Mouse (Mus musculus): ENCODE results near the gene Elfn2.

The Elfn2 gene

GRCm38 (mm10) chr15:78681781-78682180 lies 36.8 kb downstream of the Elfn2 start:
- no peak for DNase-seq (ENCODE audit: low spot score in 2 of 2)

GRCm38 (mm10) chr15:78681301-78681700 lies 37.3 kb downstream of the Elfn2 start:
- DNase-seq (ENCODE audit: low spot score in 2 of 2) = no peak

GRCm38 (mm10) chr15:78680291-78680690 lies 38.3 kb downstream of the Elfn2 start:
- no peak for DNase-seq (ENCODE audit: low spot score in 2 of 2)

- DNase-seq (ENCODE audit: low spot score in 2 of 2) = no peak
Observed at GRCm38 (mm10) chr15:78677708-78678107, 40.9 kb downstream of the Elfn2 start.

GRCm38 (mm10) chr15:78677015-78677414 lies 41.6 kb downstream of the Elfn2 start:
- peak; percentile 30 to 55 for DNase-seq (ENCODE audit: low spot score in 2 of 2)

DNA sequence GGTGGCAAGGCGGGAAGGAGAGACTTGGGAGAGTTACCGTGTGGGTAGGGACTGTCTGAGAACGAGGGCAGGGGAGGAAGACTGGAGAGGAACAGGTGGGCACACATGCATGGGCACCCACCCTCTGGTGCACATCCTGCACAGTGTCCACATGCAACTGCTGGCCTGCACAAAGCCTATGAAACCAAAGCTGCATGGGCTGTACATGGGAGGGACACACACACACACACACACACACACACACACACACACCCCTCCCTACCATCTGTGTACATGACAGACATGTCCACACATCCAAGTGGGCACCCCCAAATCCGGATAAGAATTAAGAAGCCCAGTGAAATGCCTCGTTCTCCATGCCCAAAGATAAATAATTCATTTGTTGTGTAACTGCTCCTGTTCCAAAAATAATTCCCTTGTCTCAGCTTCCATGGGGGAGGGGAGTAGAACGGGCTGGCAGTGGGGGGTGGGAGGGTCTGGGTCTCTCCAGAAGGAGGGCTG lies 43.6 kb downstream of the Elfn2 start:
- DNase-seq (ENCODE audit: low spot score in 2 of 2) = no peak

DNA sequence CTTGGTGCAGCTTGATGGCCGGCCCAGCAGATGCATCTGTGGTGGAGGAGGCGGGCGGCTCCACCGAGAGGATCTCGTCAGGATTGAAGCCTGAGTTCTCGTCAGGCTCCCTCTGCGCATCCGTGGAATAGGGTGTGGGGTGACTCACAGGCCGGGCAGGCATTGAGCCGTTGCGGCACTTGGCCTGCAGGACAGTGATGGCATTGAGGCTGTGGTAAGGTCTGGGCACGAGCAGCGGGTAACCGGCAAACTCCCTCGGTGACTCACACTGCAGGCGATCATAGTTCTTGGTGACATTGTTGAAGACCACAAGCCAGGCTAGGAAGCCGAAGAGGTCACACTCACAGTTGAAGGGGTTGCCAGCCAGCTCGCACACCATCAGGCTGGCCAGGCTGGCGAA lies 45.1 kb downstream of the Elfn2 start:
- DNase-seq (ENCODE audit: low spot score in 2 of 2) = no peak

GRCm38 (mm10) chr15:78670341-78670740 lies 48.2 kb downstream of the Elfn2 start:
- no peak for DNase-seq (ENCODE audit: low spot score in 2 of 2)

DNA sequence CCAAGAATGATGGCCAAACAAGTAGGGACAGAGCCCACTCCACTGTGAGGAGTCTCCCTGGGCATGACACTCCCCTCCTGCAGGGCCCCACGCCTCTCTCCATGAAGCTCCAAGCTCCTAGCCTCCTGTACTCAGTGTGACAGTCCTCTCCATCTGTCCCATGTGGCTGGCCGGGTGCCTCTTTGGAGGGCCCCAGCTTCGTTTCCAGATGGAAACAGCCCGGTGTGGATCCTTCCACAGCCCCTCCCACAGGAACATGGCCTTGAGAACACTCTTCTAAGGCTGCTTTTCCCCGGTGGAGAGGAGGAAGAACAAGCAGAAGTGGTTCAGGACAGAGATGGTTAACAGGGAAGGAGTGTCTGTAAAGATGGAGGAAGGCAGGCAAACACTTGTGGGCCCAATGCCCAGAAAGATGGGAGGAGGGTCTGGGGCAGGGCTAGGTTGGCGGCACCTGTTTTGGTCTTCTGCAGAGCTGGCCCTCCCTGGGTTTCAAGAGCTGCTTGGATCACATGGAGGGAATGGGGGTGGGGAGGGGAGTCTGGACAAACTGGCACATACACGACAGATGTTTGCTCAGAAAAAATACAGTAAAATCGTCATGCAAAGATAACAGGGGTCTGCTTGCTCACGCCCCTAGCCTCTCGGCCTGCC lies 49.2 kb downstream of the Elfn2 start:
- no peak for DNase-seq (ENCODE audit: low spot score in 2 of 2)

DNA sequence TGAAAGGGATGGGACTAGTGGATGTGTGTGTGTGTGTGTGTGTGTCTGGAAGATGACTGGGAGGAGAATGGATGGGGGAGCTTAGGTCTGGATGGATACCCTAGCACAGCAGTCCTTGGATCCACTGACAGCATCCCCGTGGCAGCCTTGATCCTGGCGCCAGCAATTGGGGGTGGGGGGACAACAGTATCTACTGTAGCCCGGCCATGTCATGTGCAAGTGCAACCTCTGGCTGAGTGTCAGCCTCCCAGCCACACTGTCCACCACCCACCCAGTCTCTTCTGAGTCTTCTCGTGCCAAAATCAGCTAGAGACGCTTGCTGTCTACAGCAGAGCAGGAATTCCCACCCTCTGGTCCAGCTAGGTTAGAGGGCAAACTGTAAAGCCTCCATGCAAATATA lies 54.3 kb downstream of the Elfn2 start:
- DNase-seq (ENCODE audit: low spot score in 2 of 2) = no peak

DNA sequence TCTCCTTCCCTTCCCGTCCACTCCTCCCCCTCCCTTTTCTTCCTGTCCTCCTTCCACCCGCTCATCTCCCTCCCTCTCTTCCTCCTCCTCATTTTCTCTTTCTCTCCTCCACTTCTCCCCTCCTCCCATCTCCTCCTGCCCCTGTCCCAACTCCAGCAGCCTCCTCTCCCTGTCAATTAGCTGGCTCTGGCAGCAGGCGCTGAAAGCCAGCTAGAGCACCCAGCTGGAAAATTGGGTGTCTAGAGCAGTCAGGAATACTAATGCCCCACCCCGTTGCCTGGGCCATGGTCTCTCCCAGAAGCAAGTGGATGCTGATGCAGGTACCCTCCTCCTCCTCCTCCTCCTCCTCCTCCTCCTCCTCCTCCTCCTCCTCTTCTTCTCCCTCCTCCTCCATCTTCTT lies 67.4 kb downstream of the Elfn2 start:
- DNase-seq (ENCODE audit: low spot score in 2 of 2) = no peak

- DNase-seq (ENCODE audit: low spot score in 2 of 2) = no peak
Observed at GRCm38 (mm10) chr15:78647746-78648145, 70.8 kb downstream of the Elfn2 start.

GRCm38 (mm10) chr15:78644606-78645005 lies 74.0 kb downstream of the Elfn2 start:
- no peak for DNase-seq (ENCODE audit: low spot score in 2 of 2)

DNA sequence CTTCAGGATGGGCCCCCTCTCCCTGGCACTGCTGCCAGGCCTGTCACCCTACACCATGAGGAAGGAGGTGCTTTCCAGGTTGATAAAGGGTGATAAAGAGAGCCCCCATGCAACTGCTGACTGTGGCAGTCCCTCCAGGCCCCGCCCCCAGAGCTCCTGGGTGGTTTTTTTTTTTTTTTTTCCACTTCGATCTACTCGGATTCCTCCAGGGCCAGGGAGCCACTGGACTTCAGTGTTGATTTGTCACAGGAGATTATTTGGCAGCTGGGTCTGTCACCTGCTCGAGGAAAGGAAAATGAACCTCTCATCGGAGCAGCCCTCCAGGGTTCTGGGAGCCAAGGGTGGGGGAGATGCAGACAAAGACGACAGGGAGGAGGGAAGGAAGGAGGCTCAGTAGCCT lies 74.9 kb downstream of the Elfn2 start:
- DNase-seq (ENCODE audit: low spot score in 2 of 2) = no peak

- DNase-seq (ENCODE audit: low spot score in 2 of 2) = peak; percentile 24 to 39
Observed at GRCm38 (mm10) chr15:78635231-78635630, 83.3 kb downstream of the Elfn2 start.

GRCm38 (mm10) chr15:78634095-78634737 lies 84.4 kb downstream of the Elfn2 start:
- DNase-seq (ENCODE audit: low spot score in 2 of 2) = no peak

GRCm38 (mm10) chr15:78633413-78633812 lies 85.2 kb downstream of the Elfn2 start:
- DNase-seq (ENCODE audit: low spot score in 2 of 2) = no peak

DNA sequence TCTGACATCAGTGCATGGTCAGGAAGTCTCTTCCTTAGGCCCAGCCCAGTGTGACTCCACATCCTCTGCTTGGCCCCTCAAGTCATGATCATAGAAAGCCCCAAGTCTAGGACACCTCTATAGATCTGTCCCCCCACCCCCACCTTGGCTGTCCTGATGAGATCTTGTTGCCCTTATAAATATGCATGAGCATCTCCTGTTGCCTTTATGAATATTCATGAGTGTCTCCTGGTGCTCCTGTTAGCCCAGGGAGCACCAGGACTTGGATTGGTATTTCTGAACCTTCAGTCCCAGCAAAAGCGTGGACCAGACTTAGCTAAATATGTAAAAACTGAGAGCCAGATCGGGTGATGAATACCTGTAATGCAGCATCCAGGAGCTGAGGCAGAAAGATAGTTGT lies 86.2 kb downstream of the Elfn2 start:
- DNase-seq (ENCODE audit: low spot score in 2 of 2) = no peak

DNA sequence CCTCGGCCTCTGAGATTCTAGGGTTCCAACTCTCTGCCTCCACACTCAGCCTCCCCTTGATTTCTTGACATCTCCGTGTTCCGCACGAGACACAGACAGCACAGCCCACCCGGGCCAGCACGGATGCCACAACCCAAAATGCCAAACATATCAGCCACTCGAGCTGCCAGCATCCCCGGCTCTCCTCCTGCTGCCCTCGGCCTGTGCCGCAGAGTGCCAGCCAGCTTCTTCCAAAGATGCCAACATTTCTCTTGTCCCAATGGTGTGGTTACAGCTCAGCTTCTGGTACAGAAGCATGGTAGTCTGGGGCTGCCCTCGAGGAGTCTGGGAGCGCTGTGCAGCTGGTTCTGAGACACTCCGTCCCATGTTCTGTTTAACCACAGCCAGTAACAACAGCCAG lies 92.3 kb downstream of the Elfn2 start:
- no peak for DNase-seq (ENCODE audit: low spot score in 2 of 2)

GRCm38 (mm10) chr15:78624961-78625360 lies 93.6 kb downstream of the Elfn2 start:
- DNase-seq (ENCODE audit: low spot score in 2 of 2) = no peak

- peak; percentile 83 to 90 for DNase-seq (ENCODE audit: low spot score in 2 of 2)
Observed at GRCm38 (mm10) chr15:78624431-78624950, 94.1 kb downstream of the Elfn2 start.

GRCm38 (mm10) chr15:78623426-78623825 lies 95.1 kb downstream of the Elfn2 start:
- peak; percentile 50 to 66 for DNase-seq (ENCODE audit: low spot score in 2 of 2)
